Mouse (Mus musculus): ENCODE measurements around the gene Chchd3. TPM values are rescaled to one million over a fixed set of nuclear protein-coding genes. Genes with fewer than 3 reads are reported as not detected.

Gene Chchd3
- total and polyA plus RNA-seq, 2 experiments from 2014 or later, result 117 to 131 TPM

GRCm38 (mm10) chr6:32959816-32960550 is 100.1 kb downstream of the Chchd3 start:
- Histone ChIP-seq H3K27ac (ENCODE audit: low read depth, low read length) (no peak overlapping the region), H3K9me3 (ENCODE audit: low read length) (no peaks in the 10 kb centered on the region), H3K4me3 (ENCODE audit: low read depth, low read length) (no peak overlapping the region), H3K4me2 (ENCODE audit: low read depth) (no peak overlapping the region), H3K9ac (no peak overlapping the region), H3K36me3 (ENCODE audit: insufficient read depth) (no peaks in the 10 kb centered on the region), H3K27me3 (ENCODE audit: insufficient read depth, low read length) (no peaks in the 10 kb centered on the region), H3K4me1 (ENCODE audit: insufficient read depth) (no peaks in the 10 kb centered on the region)
- WGBS, result 53% methylated on average over 5 of the region's 5 CpGs
- ATAC-seq (no peak), DNase-seq (no peak)
- no peak for TF ChIP-seq CTCF (IDR thresholded peaks at IDR 0.05; ENCODE audit: low read depth)

DNA sequence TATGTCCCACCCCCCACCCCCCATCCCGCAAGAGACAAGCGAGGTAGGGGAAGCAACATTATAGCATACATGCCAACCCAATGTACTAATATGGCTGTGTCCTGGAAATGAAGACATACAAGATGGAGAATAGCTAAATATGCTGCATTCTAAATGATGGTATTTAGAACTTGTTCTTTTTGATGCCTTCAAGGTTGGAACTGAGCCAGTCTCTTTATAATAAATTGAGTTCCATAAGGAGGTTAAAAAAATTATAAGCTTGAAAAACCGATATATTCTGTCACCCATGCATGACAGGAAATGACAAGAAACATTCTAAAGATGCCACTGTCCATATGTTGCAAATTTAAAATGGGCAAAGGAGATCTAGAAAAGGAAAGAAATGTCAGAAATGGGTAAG is 104.6 kb downstream of the Chchd3 start:
- no peaks in the 10 kb centered on the region for H3K4me1 ChIP-seq (ENCODE audit: insufficient read depth)
- no peak overlapping the region for H3K9ac ChIP-seq
- H3K27me3 ChIP-seq (ENCODE audit: insufficient read depth, low read length), result no peaks in the 10 kb centered on the region
- no peak overlapping the region for H3K4me3 ChIP-seq (ENCODE audit: low read depth, low read length)
- no peak; the same call in 1 of the 2 replicates for ATAC-seq
- DNase-seq, result peak; percentile 42
- no peak overlapping the region; the same call in 1 of the 2 replicates for H3K27ac ChIP-seq (ENCODE audit: low read depth, low read length)
- 51% methylated on average over 3 of the region's 3 CpGs for WGBS
- TF ChIP-seq CTCF (IDR thresholded peaks at IDR 0.05; ENCODE audit: low read depth), result no peak
- H3K9me3 ChIP-seq (ENCODE audit: low read length), result no peaks in the 10 kb centered on the region
- H3K4me2 ChIP-seq (ENCODE audit: low read depth), result no peak overlapping the region
- H3K36me3 ChIP-seq (ENCODE audit: insufficient read depth), result no peaks in the 10 kb centered on the region

DNA sequence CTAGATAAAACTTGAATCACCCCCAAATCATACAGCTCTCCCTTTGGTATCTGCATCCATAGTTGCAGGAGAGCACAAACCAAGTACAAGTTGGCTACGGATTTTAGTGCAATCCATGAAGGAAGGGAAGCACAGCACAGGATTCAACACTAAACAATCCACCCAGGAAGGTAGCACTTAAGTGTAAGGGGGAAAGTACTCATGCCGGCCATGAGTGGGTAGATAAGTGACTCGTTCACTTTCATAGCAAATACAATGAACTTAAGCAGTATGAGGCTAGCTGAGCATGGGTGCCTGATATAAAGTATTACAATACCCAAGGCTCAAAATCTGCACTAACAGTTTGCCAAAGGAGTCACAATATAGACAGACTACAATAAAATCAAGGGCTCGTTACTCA is 109.1 kb downstream of the Chchd3 start:
- no peak for DNase-seq
- no peaks in the 10 kb centered on the region for H3K4me1 ChIP-seq (ENCODE audit: insufficient read depth)
- H3K4me2 ChIP-seq (ENCODE audit: low read depth), result no peak overlapping the region
- H3K36me3 ChIP-seq (ENCODE audit: insufficient read depth), result no peaks in the 10 kb centered on the region
- ATAC-seq, result no peak
- no peak for TF ChIP-seq CTCF (IDR thresholded peaks at IDR 0.05; ENCODE audit: low read depth)
- no peak overlapping the region for H3K27ac ChIP-seq (ENCODE audit: low read depth, low read length)
- no peak overlapping the region for H3K4me3 ChIP-seq (ENCODE audit: low read depth, low read length)
- no peak overlapping the region for H3K9ac ChIP-seq
- H3K27me3 ChIP-seq (ENCODE audit: insufficient read depth, low read length), result no peaks in the 10 kb centered on the region
- no peaks in the 10 kb centered on the region for H3K9me3 ChIP-seq (ENCODE audit: low read length)
- 69% methylated on average over 4 of the region's 4 CpGs for WGBS

DNA sequence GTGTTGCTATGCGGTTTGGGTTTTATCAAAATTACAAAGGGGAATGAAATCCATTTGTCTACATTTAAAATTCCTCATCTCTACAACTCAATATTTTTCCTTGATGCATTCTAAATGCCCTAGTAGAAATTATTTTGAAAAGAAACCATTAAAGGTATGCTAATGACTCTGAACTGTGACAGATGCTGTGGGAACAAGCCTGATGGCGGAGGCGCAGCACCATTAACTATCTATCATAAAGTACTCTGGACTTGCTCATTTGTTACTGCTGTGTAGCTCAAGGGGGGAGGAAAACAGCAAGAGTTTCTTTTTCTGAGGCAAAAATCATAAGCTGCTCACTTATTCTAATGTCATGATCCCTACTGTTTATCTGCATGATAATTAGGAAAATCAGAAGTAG is 110.4 kb downstream of the Chchd3 start:
- no peak for DNase-seq
- Histone ChIP-seq H3K4me1 (ENCODE audit: insufficient read depth) (no peaks in the 10 kb centered on the region), H3K9me3 (ENCODE audit: low read length) (no peaks in the 10 kb centered on the region), H3K9ac (no peak overlapping the region), H3K36me3 (ENCODE audit: insufficient read depth) (no peaks in the 10 kb centered on the region), H3K4me2 (ENCODE audit: low read depth) (no peak overlapping the region), H3K27ac (ENCODE audit: low read depth, low read length) (no peak overlapping the region), H3K27me3 (ENCODE audit: insufficient read depth, low read length) (no peaks in the 10 kb centered on the region), H3K4me3 (ENCODE audit: low read depth, low read length) (no peak overlapping the region)
- 63% methylated on average over 3 of the region's 3 CpGs for WGBS
- no peak for TF ChIP-seq CTCF (IDR thresholded peaks at IDR 0.05; ENCODE audit: low read depth)
- ATAC-seq, result peak; percentile 45; the same call in 1 of the 2 replicates

- whole genome bisulfite sequencing, result 46% methylated on average over 6 of the region's 6 CpGs
- Histone ChIP-seq H3K9me3 (ENCODE audit: low read length) (no peaks in the 10 kb centered on the region), H3K36me3 (ENCODE audit: insufficient read depth) (no peaks in the 10 kb centered on the region), H3K27me3 (ENCODE audit: insufficient read depth, low read length) (no peaks in the 10 kb centered on the region), H3K27ac (ENCODE audit: low read depth, low read length) (no peak overlapping the region), H3K4me1 (ENCODE audit: insufficient read depth) (no peaks in the 10 kb centered on the region), H3K4me2 (ENCODE audit: low read depth) (no peak overlapping the region), H3K9ac (no peak overlapping the region), H3K4me3 (ENCODE audit: low read depth, low read length) (no peak overlapping the region)
- DNase-seq (peak; percentile 36), ATAC-seq (peak; percentile 58)
- TF ChIP-seq CTCF (IDR thresholded peaks at IDR 0.05; ENCODE audit: low read depth), result no peak
Observed at GRCm38 (mm10) chr6:32947225-32947624, 112.8 kb downstream of the Chchd3 start.

DNA sequence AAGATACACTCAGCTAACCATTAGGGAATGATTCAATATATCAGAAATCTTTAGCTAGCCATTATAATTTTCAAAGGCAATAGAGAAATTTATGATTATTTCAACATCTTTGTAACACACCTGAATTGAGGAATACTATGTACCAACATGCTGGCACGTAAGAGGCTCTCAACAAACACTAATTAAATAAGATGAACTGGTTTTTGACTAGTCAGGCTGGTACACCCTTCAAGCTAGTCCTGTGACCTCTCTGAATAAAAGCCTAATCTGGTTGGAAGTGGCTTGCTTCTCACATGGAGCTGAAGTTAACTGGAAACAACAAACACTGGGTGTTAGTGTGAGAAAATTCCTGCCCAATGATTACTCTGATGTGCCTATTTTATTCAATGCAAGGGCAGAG is 115.1 kb downstream of the Chchd3 start:
- Histone ChIP-seq H3K4me2 (ENCODE audit: low read depth) (no peak overlapping the region), H3K27me3 (ENCODE audit: insufficient read depth, low read length) (no peaks in the 10 kb centered on the region), H3K4me3 (ENCODE audit: low read depth, low read length) (no peak overlapping the region), H3K36me3 (ENCODE audit: insufficient read depth) (no peaks in the 10 kb centered on the region), H3K4me1 (ENCODE audit: insufficient read depth) (no peaks in the 10 kb centered on the region), H3K9me3 (ENCODE audit: low read length) (no peaks in the 10 kb centered on the region), H3K27ac (ENCODE audit: low read depth, low read length) (no peak overlapping the region), H3K9ac (no peak overlapping the region)
- 86% methylated on average over 1 of the region's 1 CpGs for whole genome bisulfite sequencing
- ATAC-seq (no peak), DNase-seq (no peak)
- TF ChIP-seq CTCF (IDR thresholded peaks at IDR 0.05; ENCODE audit: low read depth), result no peak

- Histone ChIP-seq H3K9me3 (ENCODE audit: low read length) (no peaks in the 10 kb centered on the region), H3K9ac (no peak overlapping the region), H3K4me3 (ENCODE audit: low read depth, low read length) (no peak overlapping the region), H3K4me2 (ENCODE audit: low read depth) (no peak overlapping the region), H3K27me3 (ENCODE audit: insufficient read depth, low read length) (no peaks in the 10 kb centered on the region), H3K27ac (ENCODE audit: low read depth, low read length) (no peak overlapping the region), H3K36me3 (ENCODE audit: insufficient read depth) (no peaks in the 10 kb centered on the region), H3K4me1 (ENCODE audit: insufficient read depth) (no peaks in the 10 kb centered on the region)
- no peak for ATAC-seq
- 84% methylated on average over 4 of the region's 4 CpGs for WGBS
- TF ChIP-seq CTCF (IDR thresholded peaks at IDR 0.05; ENCODE audit: low read depth), result no peak
- no peak for DNase-seq
Observed at GRCm38 (mm10) chr6:32943651-32944050, 116.4 kb downstream of the Chchd3 start.
